8 mouse cellular contexts compared by ENCODE assay signal in genomic region chr19:60812036-60812389, GRCm38 (mm10). TPM values are rescaled to one million over a fixed set of nuclear protein-coding genes. Genes with fewer than 3 reads are reported as not detected.
A peak's percentile ranks its signal among the peaks of the same experiment; 100 is the strongest.
DNase-seq lines count a peak whose midpoint lies in the region; ATAC-seq and TF ChIP-seq lines count a peak whose summit lies in the region.

No protein-coding gene starts in this region.

- TF ChIP-seq POLR2A in bone marrow, adult 2 months (IDR thresholded peaks at IDR 0.05; ENCODE audit: borderline replicate concordance, control insufficient read depth, low read depth, low read length), result no peak

- TF ChIP-seq EP300 in heart, postnatal 0 days (IDR thresholded peaks at IDR 0.05; ENCODE audit: low read depth), result no peak

- peak overlapping the region; percentile 86 for H3K4me2 ChIP-seq in heart, postnatal 0 days (ENCODE audit: low read depth, low read length)
- peak overlapping the region; percentile 70 for H3K4me2 ChIP-seq in hindbrain, embryonic 14.5 days (replicated peaks)
- peak overlapping the region; percentile 66 for H3K4me2 ChIP-seq in midbrain, embryonic 14.5 days (ENCODE audit: low read length)

- peaks cover 4% of the 10 kb centered on the region for H3K4me1 ChIP-seq in heart, postnatal 0 days (ENCODE audit: control insufficient read depth, insufficient read depth)
- H3K4me1 ChIP-seq in bone marrow, adult 2 months (ENCODE audit: control insufficient read depth, insufficient read depth, low read length), result no peaks in the 10 kb centered on the region
- H3K4me1 ChIP-seq in hindbrain, embryonic 14.5 days (replicated peaks; ENCODE audit: control insufficient read depth, insufficient read depth, low read length), result peaks cover 8% of the 10 kb centered on the region
- peaks cover 4% of the 10 kb centered on the region; the same call in 1 of the 2 replicates for H3K4me1 ChIP-seq in midbrain, embryonic 14.5 days (ENCODE audit: control insufficient read depth, insufficient read depth, low read length)

- ATAC-seq in heart, postnatal 0 days (ENCODE audit: insufficient read depth, low read depth), result no peak
- ATAC-seq in hindbrain, embryonic 14.5 days (ENCODE audit: low FRiP score), result no peak
- ATAC-seq in midbrain, embryonic 14.5 days (ENCODE audit: low FRiP score, low TSS enrichment), result no peak

- H3K27me3 ChIP-seq in heart, postnatal 0 days (ENCODE audit: control insufficient read depth, insufficient read depth, low read length), result no peaks in the 10 kb centered on the region
- H3K27me3 ChIP-seq in hindbrain, embryonic 14.5 days (ENCODE audit: control insufficient read depth, insufficient read depth, low read length), result no peaks in the 10 kb centered on the region
- H3K27me3 ChIP-seq in midbrain, embryonic 14.5 days (ENCODE audit: control insufficient read depth, insufficient read depth, low read length), result no peaks in the 10 kb centered on the region

- TF ChIP-seq CTCF in heart, postnatal 0 days (IDR thresholded peaks at IDR 0.05; ENCODE audit: low read depth), result no peak
- no peak for TF ChIP-seq CTCF in bone marrow, adult 2 months (IDR thresholded peaks at IDR 0.05; ENCODE audit: control insufficient read depth, insufficient read depth, low read length)

- peaks cover 21% of the 10 kb centered on the region for H3K36me3 ChIP-seq in heart, postnatal 0 days (replicated peaks; ENCODE audit: control insufficient read depth, insufficient read depth, low read length)
- H3K36me3 ChIP-seq in hindbrain, embryonic 14.5 days (replicated peaks; ENCODE audit: control insufficient read depth, insufficient read depth), result peaks cover 20% of the 10 kb centered on the region
- peaks cover 22% of the 10 kb centered on the region for H3K36me3 ChIP-seq in midbrain, embryonic 14.5 days (ENCODE audit: control insufficient read depth, insufficient read depth, low read length)

- H3K9me3 ChIP-seq in heart, postnatal 0 days (replicated peaks; ENCODE audit: control insufficient read depth, low read length), result no peaks in the 10 kb centered on the region
- no peaks in the 10 kb centered on the region for H3K9me3 ChIP-seq in hindbrain, embryonic 14.5 days (ENCODE audit: control insufficient read depth, low read length)
- H3K9me3 ChIP-seq in midbrain, embryonic 14.5 days (ENCODE audit: control insufficient read depth, low read length), result no peaks in the 10 kb centered on the region

- WGBS in heart, postnatal 0 days, result 16% methylated on average over 10 of the region's 10 CpGs
- WGBS in bone marrow, adult 2 months, result 10% methylated on average over 10 of the region's 10 CpGs
- 16% methylated on average over 10 of the region's 10 CpGs for WGBS in hindbrain, embryonic 14.5 days
- 20% methylated on average over 10 of the region's 10 CpGs for WGBS in midbrain, embryonic 14.5 days

- DNase-seq in heart, postnatal 0 days (ENCODE audit: low spot score), result no peak
- no peak for DNase-seq in heart, postnatal 10 days
- DNase-seq in hindbrain, embryonic 14.5 days (ENCODE audit: low spot score), result no peak
- no peak for DNase-seq in midbrain, embryonic 14.5 days
- DNase-seq in spleen, adult 12 weeks (ENCODE audit: low spot score), result no peak
- DNase-seq in urinary bladder, postnatal 4 days (ENCODE audit: low spot score in 2 of 2), result no peak
- DNase-seq in cerebellum, adult 8-10 months, result no peak

- peak overlapping the region; percentile 65 for H3K9ac ChIP-seq in heart, postnatal 0 days (replicated peaks; ENCODE audit: low read depth, low read length)
- H3K9ac ChIP-seq in hindbrain, embryonic 14.5 days, result peak overlapping the region; percentile 82
- H3K9ac ChIP-seq in midbrain, embryonic 14.5 days (replicated peaks; ENCODE audit: low read length), result peak overlapping the region; percentile 82

- peak overlapping the region; percentile 77 for H3K4me3 ChIP-seq in heart, postnatal 0 days (ENCODE audit: low read depth, low read length)
- H3K4me3 ChIP-seq in bone marrow, adult 2 months (replicated peaks; ENCODE audit: control insufficient read depth, low read depth, low read length), result peak overlapping the region; percentile 73
- H3K4me3 ChIP-seq in hindbrain, embryonic 14.5 days (replicated peaks; ENCODE audit: low read length), result peak overlapping the region; percentile 78
- H3K4me3 ChIP-seq in midbrain, embryonic 14.5 days (replicated peaks; ENCODE audit: low read depth, low read length), result peak overlapping the region; percentile 58

- H3K27ac ChIP-seq in heart, postnatal 0 days (ENCODE audit: low read depth), result peak overlapping the region; percentile 63; the same call in 1 of the 2 replicates
- no peak overlapping the region for H3K27ac ChIP-seq in bone marrow, adult 2 months (ENCODE audit: control insufficient read depth, insufficient read depth, low read depth, low read length, poor library complexity)
- H3K27ac ChIP-seq in hindbrain, embryonic 14.5 days, result peak overlapping the region; percentile 67; the same call in 1 of the 2 replicates
- no peak overlapping the region for H3K27ac ChIP-seq in midbrain, embryonic 14.5 days (replicated peaks; ENCODE audit: low read depth, low read length)

- intact Hi-C loops in heart, postnatal 10 days (cut with DNase I), result no loop called here

RNA-seq across cellular contexts. Expression of gene Fam45a, which starts 0.6 kb away (rescaled TPM):
- 14.1 and 23.0 TPM in 2 replicates for total RNA-seq in heart, postnatal 0 days (2014; rRNA removed; ENCODE audit: low replicate concordance)
- 13.4 and 15.0 TPM in 2 replicates for polyA plus RNA-seq in heart, postnatal 0 days (2015; fragmentation: Nextera tagmentation; extraction: Ambion mirVana)
- 10 to 100 TPM; 17.5 to 19.2 TPM for total RNA-seq in heart, postnatal 10 days (2021)
- 9.0 and 14.6 TPM in 2 replicates for polyA plus RNA-seq in bone marrow, adult 2 months (2011; ENCODE audit: insufficient read depth, insufficient read length, low replicate concordance, missing spikeins)
- 49.6 and 50.9 TPM in 2 replicates for polyA plus RNA-seq in hindbrain, embryonic 14.5 days (2014; fragmentation: Nextera tagmentation; extraction: Ambion mirVana)
- 48.4 and 52.5 TPM in 2 replicates for polyA plus RNA-seq in midbrain, embryonic 14.5 days (2014; fragmentation: Nextera tagmentation; extraction: Ambion mirVana)

RNA-seq across cellular contexts. Expression of gene Eif3a, which starts 21.6 kb away (rescaled TPM):
- total RNA-seq in heart, postnatal 0 days (2014; rRNA removed; ENCODE audit: low replicate concordance), result 75.1 and 75.4 TPM in 2 replicates
- 71.0 and 75.5 TPM in 2 replicates for polyA plus RNA-seq in heart, postnatal 0 days (2015; fragmentation: Nextera tagmentation; extraction: Ambion mirVana)
- 100 to 1,000 TPM; 122 to 124 TPM for total RNA-seq in heart, postnatal 10 days (2021)
- polyA plus RNA-seq in bone marrow, adult 2 months (2011; ENCODE audit: insufficient read depth, insufficient read length, low replicate concordance, missing spikeins), result 70.8 and 99.7 TPM in 2 replicates
- 117 and 122 TPM in 2 replicates for polyA plus RNA-seq in hindbrain, embryonic 14.5 days (2014; fragmentation: Nextera tagmentation; extraction: Ambion mirVana)
- polyA plus RNA-seq in midbrain, embryonic 14.5 days (2014; fragmentation: Nextera tagmentation; extraction: Ambion mirVana), result 122 and 140 TPM in 2 replicates

RNA-seq across cellular contexts. Expression of gene Sfxn4, which starts 49.3 kb away (rescaled TPM):
- 6.3 and 6.6 TPM in 2 replicates for total RNA-seq in heart, postnatal 0 days (2014; rRNA removed; ENCODE audit: low replicate concordance)
- polyA plus RNA-seq in heart, postnatal 0 days (2015; fragmentation: Nextera tagmentation; extraction: Ambion mirVana), result 7.7 and 9.1 TPM in 2 replicates
- total RNA-seq in heart, postnatal 10 days (2021), result 1 to 10 TPM; 5.0 to 7.6 TPM
- polyA plus RNA-seq in bone marrow, adult 2 months (2011; ENCODE audit: insufficient read depth, insufficient read length, low replicate concordance, missing spikeins), result 6.5 and 9.7 TPM in 2 replicates
- polyA plus RNA-seq in hindbrain, embryonic 14.5 days (2014; fragmentation: Nextera tagmentation; extraction: Ambion mirVana), result 11.6 and 11.9 TPM in 2 replicates
- 10.8 and 12.9 TPM in 2 replicates for polyA plus RNA-seq in midbrain, embryonic 14.5 days (2014; fragmentation: Nextera tagmentation; extraction: Ambion mirVana)

RNA-seq across cellular contexts. Expression of gene Nanos1, which starts 56.2 kb away (rescaled TPM):
- total RNA-seq in heart, postnatal 0 days (2014; rRNA removed; ENCODE audit: low replicate concordance), result 1.1 and 3.1 TPM in 2 replicates
- polyA plus RNA-seq in heart, postnatal 0 days (2015; fragmentation: Nextera tagmentation; extraction: Ambion mirVana), result 0.25 and 0.29 TPM in 2 replicates
- under 1 TPM; 0.45 TPM for total RNA-seq in heart, postnatal 10 days (2021)
- 1.4 and 3.3 TPM in 2 replicates for polyA plus RNA-seq in bone marrow, adult 2 months (2011; ENCODE audit: insufficient read depth, insufficient read length, low replicate concordance, missing spikeins)
- 23.1 and 29.6 TPM in 2 replicates for polyA plus RNA-seq in hindbrain, embryonic 14.5 days (2014; fragmentation: Nextera tagmentation; extraction: Ambion mirVana)
- 23.0 and 30.5 TPM in 2 replicates for polyA plus RNA-seq in midbrain, embryonic 14.5 days (2014; fragmentation: Nextera tagmentation; extraction: Ambion mirVana)

Comparison
In these comparisons a context has a peak if more than half of its experiments do, and no peak if none do; other contexts are left out.
1. H3K27ac ChIP-seq: peak in heart, postnatal 0 days (single experiment) and hindbrain, embryonic 14.5 days (single experiment); none in bone marrow, adult 2 months (single experiment) and midbrain, embryonic 14.5 days (single experiment).
2. Peak in every context shown above with its lines, with median percentiles within 50 percentile points of each other: H3K4me2 ChIP-seq, H3K4me3 ChIP-seq and H3K9ac ChIP-seq.